Mouse (Mus musculus): Measurements from ENCODE around the gene AY074887. TPM values are rescaled to one million over a fixed set of nuclear protein-coding genes. Genes with fewer than 3 reads are reported as not detected.

AY074887 gene
- not detected for total RNA-seq (2023)

DNA sequence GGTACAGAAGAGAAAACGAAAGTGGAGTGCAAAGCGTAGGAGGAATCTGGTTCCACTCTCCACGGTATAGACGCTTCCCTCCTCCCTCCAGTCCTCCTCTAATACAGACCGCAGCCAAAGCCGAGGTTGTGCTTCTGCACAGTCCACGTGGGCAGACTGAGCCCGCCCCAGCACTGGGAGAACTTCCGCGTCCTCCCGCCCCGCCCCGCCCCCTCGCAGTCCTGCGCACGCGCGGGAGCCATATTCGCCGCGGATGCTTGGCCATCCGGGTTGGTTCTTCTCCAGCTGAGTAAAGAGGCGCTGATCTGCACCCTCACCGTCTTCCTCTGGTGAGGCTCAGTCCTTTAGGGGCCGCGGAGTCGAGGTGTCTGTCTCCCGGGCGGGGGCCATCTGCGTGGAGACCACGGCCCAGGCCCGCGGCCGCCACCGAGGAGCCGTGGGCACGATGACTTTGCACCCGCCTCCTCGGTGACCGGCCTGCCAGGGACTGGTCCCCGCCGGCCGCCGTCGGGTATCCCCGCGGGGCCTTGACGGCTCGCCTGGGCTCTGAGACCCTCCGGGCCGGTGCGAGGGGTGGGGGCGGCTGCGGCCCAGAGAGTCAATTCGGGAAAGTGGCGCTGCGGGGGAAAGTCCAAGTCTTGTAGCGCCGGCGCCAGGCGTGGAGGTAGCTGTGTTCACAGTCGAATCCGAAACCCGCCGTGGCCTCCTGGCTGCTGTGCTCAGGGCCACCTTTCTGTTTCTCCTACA lies at the start of gene AY074887, which contains the start of gene Psma4:
AY074887 (minus strand) TSS at position 424 of the 747 bp plus-strand sequence.
Psma4 (plus strand) TSS at position 216 of the 747 bp plus-strand sequence.

DNA sequence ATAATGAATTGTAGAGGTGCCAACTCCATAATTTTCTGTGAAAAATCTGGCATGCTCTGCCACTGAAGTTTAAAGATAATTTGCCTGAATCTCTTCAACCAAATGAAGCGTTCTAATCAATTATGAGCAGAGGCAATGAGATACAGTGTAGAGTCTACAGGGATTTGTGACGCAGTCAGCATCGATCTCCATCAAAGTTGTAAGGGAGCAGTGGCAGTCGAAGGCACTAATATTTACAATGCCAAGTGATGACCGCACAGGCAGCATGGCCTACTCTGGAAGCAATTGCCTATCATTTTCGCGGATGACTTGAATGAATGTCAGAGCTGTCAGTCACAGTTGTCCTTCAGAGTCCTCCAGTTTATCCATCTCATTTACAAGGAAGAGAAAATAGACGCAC lies 29.9 kb upstream of the AY074887 start, which contains the start of gene Chrna5:
Chrna5 (plus strand) TSS at position 207 of the 400 bp plus-strand sequence.

DNA sequence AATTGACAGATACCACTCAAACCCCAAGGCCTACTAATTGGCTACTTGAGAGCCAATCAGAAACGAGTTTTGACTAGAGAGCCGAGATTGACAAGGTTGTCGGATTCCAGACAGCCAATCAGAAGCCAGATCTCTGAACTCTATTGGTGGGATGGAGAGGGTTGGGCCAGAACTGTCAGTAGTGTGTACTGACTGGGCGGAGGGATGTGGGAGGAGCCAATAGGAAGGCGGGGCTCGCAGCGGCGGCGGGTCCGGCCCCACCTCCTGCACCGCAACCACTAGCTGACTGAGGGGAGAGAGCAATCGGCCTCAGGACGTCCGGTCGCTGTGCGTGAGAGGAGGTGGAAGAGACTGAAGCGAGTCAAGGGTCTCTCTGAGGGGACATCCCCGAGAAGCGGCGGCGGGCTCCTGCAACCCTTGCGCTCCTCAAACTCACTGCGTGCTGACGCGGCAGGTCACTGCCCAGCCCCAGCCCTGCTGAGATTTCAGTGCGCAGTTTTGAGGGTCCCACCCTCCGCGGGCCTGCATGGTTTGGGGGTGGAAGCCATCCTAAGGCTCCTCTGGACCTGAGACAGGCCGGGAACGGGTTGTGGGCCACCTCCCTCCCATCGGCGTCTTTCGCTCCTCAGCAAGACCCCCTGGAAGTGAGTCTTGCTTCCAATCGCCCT lies 33.7 kb downstream of the AY074887 start, which contains the start of gene Hykk:
Hykk (plus strand) TSS at position 274 of the 668 bp plus-strand sequence.

Other genes starting within 250 kb of the AY074887 start
- gene Wdr61, start 216.5 kb downstream of the AY074887 start, total RNA-seq (2023), result 10 to 100 TPM; 53.3 to 55.1 TPM
- gene Crabp1, start 186.2 kb downstream of the AY074887 start, total RNA-seq (2023), result not detected
- 10 to 100 TPM; 58.8 to 63.3 TPM for gene Ireb2, start 87.2 kb downstream of the AY074887 start, total RNA-seq (2023)
- 1 to 10 TPM; 1.4 to 1.8 TPM for gene Hykk, start 33.7 kb downstream of the AY074887 start, total RNA-seq (2023)
- 100 to 1,000 TPM in 1 of 2 experiments, 10 to 100 TPM in 1; 94.4 to 105 TPM for gene Psma4, start 208 bp downstream of the AY074887 start, total RNA-seq (2023)
- not detected for gene Chrna5, start 29.9 kb upstream of the AY074887 start, total RNA-seq (2023)
- gene Chrna3, start 75.6 kb upstream of the AY074887 start, total RNA-seq (2023), result not detected
- not detected for gene Chrnb4, start 97.8 kb upstream of the AY074887 start, total RNA-seq (2023)
- 10 to 100 TPM; 37.3 to 38.3 TPM for gene Ube2q2, start 197.9 kb upstream of the AY074887 start, total RNA-seq (2023)